In genomic region chr17:25843636-25844395, GRCm38 (mm10) we compare ENCODE assay signal across 8 mouse cellular contexts. TPM values are rescaled to one million over a fixed set of nuclear protein-coding genes. Genes with fewer than 3 reads are reported as not detected.
DNase-seq lines count a peak whose midpoint lies in the region; ATAC-seq and TF ChIP-seq lines count a peak whose summit lies in the region.

No protein-coding gene starts in this region.

- no peak for TF ChIP-seq CTCF in MEL (IDR thresholded peaks at IDR 0.05 in 2 of 3, conservative IDR thresholded peaks at IDR 0.05 in 1 of 3; ENCODE audit: control insufficient read depth in 1 of 3, insufficient read depth in 1 of 3, low read depth in 2 of 3, low read length in 3 of 3, poor library complexity in 1 of 3, severe bottlenecking in 1 of 3)

- peak overlapping the region; percentile 88 for H3K4me2 ChIP-seq in heart, embryonic 14.5 days (ENCODE audit: low read length)
- H3K4me2 ChIP-seq in myocyte (ENCODE audit: low read depth) = peak overlapping the region; percentile 68

- TF ChIP-seq POLR2A in MEL (IDR thresholded peaks at IDR 0.05; ENCODE audit: control insufficient read depth in 1 of 2, insufficient read depth in 1 of 2, low read depth in 1 of 2, low read length in 2 of 2, poor library complexity in 1 of 2) = no peak
- no peak for TF ChIP-seq POLR2A in myocyte (IDR thresholded peaks at IDR 0.05; ENCODE audit: insufficient read length, low read depth)

- ATAC-seq in heart, embryonic 14.5 days (ENCODE audit: insufficient number of reproducible peaks, insufficient read depth, low FRiP score, low read depth) = peak; percentile 10
- ATAC-seq in erythroid progenitor cell, adult 5-6 weeks (replicated peaks; ENCODE audit: low FRiP score, poor library complexity, severe bottlenecking) = peak; percentile 41

- WGBS in heart, embryonic 14.5 days = 1% methylated on average over 38 of the region's 38 CpGs
- 3% methylated on average over 38 of the region's 38 CpGs for WGBS in limb, embryonic 10.5 days

- peak overlapping the region; percentile 59 for H3ac ChIP-seq in myocyte (ENCODE audit: control insufficient read depth, insufficient read length)

- peak overlapping the region; percentile 76 to 91 for H3K4me3 ChIP-seq in heart, embryonic 14.5 days (ENCODE audit: control insufficient read depth in 1 of 2, insufficient read depth in 1 of 2, low read depth in 1 of 2, low read length in 2 of 2)
- H3K4me3 ChIP-seq in MEL (ENCODE audit: control insufficient read depth in 1 of 2, insufficient read depth in 1 of 2, low read depth in 2 of 2, low read length in 2 of 2) = peak overlapping the region; percentile 75 to 86
- peak overlapping the region; percentile 95 for H3K4me3 ChIP-seq in limb, embryonic 10.5 days
- H3K4me3 ChIP-seq in myocyte = peak overlapping the region; percentile 42

- H3K9me3 ChIP-seq in heart, embryonic 14.5 days (ENCODE audit: control insufficient read depth, low read length) = no peaks in the 10 kb centered on the region
- no peaks in the 10 kb centered on the region for H3K9me3 ChIP-seq in MEL (replicated peaks; ENCODE audit: insufficient read depth, low read length)
- H3K9me3 ChIP-seq in limb, embryonic 10.5 days (replicated peaks) = no peaks in the 10 kb centered on the region

- H3K9ac ChIP-seq in heart, embryonic 14.5 days (ENCODE audit: low read length) = peak overlapping the region; percentile 96
- H3K9ac ChIP-seq in MEL (ENCODE audit: control insufficient read depth, low read depth, low read length, poor library complexity, severe bottlenecking) = peak overlapping the region; percentile 89

- H3K36me3 ChIP-seq in heart, embryonic 14.5 days (ENCODE audit: control insufficient read depth, insufficient read depth, low read length) = peaks cover 52% of the 10 kb centered on the region
- H3K36me3 ChIP-seq in MEL (ENCODE audit: control insufficient read depth in 1 of 2, insufficient read depth in 2 of 2, low read length in 2 of 2) (peaks cover 0 to 3% of the 10 kb centered on the region in 2 experiments; a peak in 2 of 4 replicates), myocyte (ENCODE audit: control insufficient read depth, insufficient read depth) (peaks cover 4% of the 10 kb centered on the region)
- peaks cover 83% of the 10 kb centered on the region for H3K36me3 ChIP-seq in limb, embryonic 10.5 days

- peaks cover 5 to 15% of the 10 kb centered on the region in 2 experiments for H3K4me1 ChIP-seq in heart, embryonic 14.5 days (ENCODE audit: control insufficient read depth in 2 of 2, insufficient read depth in 2 of 2, low read length in 2 of 2)
- H3K4me1 ChIP-seq in MEL (ENCODE audit: control insufficient read depth in 1 of 2, insufficient read depth in 2 of 2, low read length in 2 of 2) = peaks cover 3 to 15% of the 10 kb centered on the region in 2 experiments; a peak in 3 of 4 replicates
- H3K4me1 ChIP-seq in limb, embryonic 10.5 days = peaks cover 35% of the 10 kb centered on the region

- no peaks in the 10 kb centered on the region for H3K27me3 ChIP-seq in heart, embryonic 14.5 days (ENCODE audit: control insufficient read depth, insufficient read depth, low read length)
- no peaks in the 10 kb centered on the region for H3K27me3 ChIP-seq in MEL (ENCODE audit: control insufficient read depth in 1 of 2, insufficient read depth in 2 of 2, low read length in 2 of 2)
- no peaks in the 10 kb centered on the region for H3K27me3 ChIP-seq in limb, embryonic 10.5 days (ENCODE audit: low read depth, poor library complexity, severe bottlenecking)
- H3K27me3 ChIP-seq in myocyte (ENCODE audit: control insufficient read depth, insufficient read depth, insufficient read length) = no peaks in the 10 kb centered on the region

- TF ChIP-seq RAD21 in MEL (IDR thresholded peaks at IDR 0.05; ENCODE audit: low read depth, low read length) = no peak

- no peak for DNase-seq in heart, adult 11 months
- DNase-seq in MEL (ENCODE audit: low read depth, low spot score) = no peak
- no peak for DNase-seq in limb, embryonic 10.5 days (ENCODE audit: low spot score)
- DNase-seq in frontal cortex, postnatal 25 days (ENCODE audit: low spot score in 2 of 2) = no peak
- no peak for DNase-seq in Muller cell, postnatal 12 days (ENCODE audit: inconsistent ontology term)

- peak overlapping the region; percentile 28 to 89 for H3K27ac ChIP-seq in heart, embryonic 14.5 days (replicated peaks in 1 of 2; ENCODE audit: control insufficient read depth in 1 of 2, insufficient read depth in 1 of 2, low read depth in 2 of 2, low read length in 2 of 2)
- H3K27ac ChIP-seq in MEL (ENCODE audit: control insufficient read depth, low read depth, low read length) = peak overlapping the region; percentile 79
- H3K27ac ChIP-seq in limb, embryonic 10.5 days = peak overlapping the region; percentile 93

- H3K79me2 ChIP-seq in MEL (ENCODE audit: control insufficient read depth, insufficient read depth, low read length, poor library complexity) (peaks cover 11% of the 10 kb centered on the region), myocyte (ENCODE audit: control insufficient read depth, insufficient read depth) (peaks cover 12% of the 10 kb centered on the region)

- TF ChIP-seq EP300 in MEL (IDR thresholded peaks at IDR 0.05; ENCODE audit: low read depth in 1 of 2, low read length in 2 of 2) = no peak

TF ChIP-seq in MEL, 35 proteins besides CTCF, POLR2A, EP300 and RAD21 (continues in another document):
- TF ChIP-seq E2F4 (IDR thresholded peaks at IDR 0.05; ENCODE audit: borderline replicate concordance, low read depth, low read length) (no peak), TBP (IDR thresholded peaks at IDR 0.05; ENCODE audit: low read depth, low read length) (no peak), NELFE (IDR thresholded peaks at IDR 0.05; ENCODE audit: low read depth, low read length) (no peak)

TF ChIP-seq in myocyte, 11 proteins besides CTCF, POLR2A, EP300 and RAD21 (continues in another document):
- no peak for TF ChIP-seq E2F4 (IDR thresholded peaks at IDR 0.05; ENCODE audit: insufficient read depth)
- no peak for TF ChIP-seq TCF3 (IDR thresholded peaks at IDR 0.05; ENCODE audit: insufficient read length, low read depth)
- TF ChIP-seq MYOD1 (IDR thresholded peaks at IDR 0.05; ENCODE audit: control insufficient read depth in 1 of 3, insufficient read length in 2 of 3, low read depth in 2 of 3) = no peak
- no peak for TF ChIP-seq MAX (IDR thresholded peaks at IDR 0.05; ENCODE audit: low read depth)
- TF ChIP-seq USF1 (IDR thresholded peaks at IDR 0.05; ENCODE audit: low read depth) = no peak

RNA-seq across cellular contexts. Expression of gene Rhot2, which starts 0.8 kb away (rescaled TPM):
- 11.5 and 12.7 TPM in 2 replicates for polyA plus RNA-seq in heart, embryonic 14.5 days (2014; fragmentation: Nextera tagmentation; extraction: Ambion mirVana)
- 24.9 and 29.1 TPM in 2 replicates for total RNA-seq in MEL (2012; rRNA removed)
- 10 to 100 TPM in 1 of 2 experiments, not detected in 1; 54.5 TPM for polyA plus RNA-seq in MEL (2012; ENCODE audit: insufficient read depth in 1 of 2, insufficient read length in 2 of 2, low read depth in 1 of 2, low replicate concordance in 2 of 2, missing spikeins in 1 of 2)
- total RNA-seq in erythroid progenitor cell, adult 5-6 weeks (2015; ENCODE audit: low replicate concordance) = 34.4 and 37.1 TPM in 2 replicates
- 39.1 and 41.5 TPM in 2 replicates for total RNA-seq in erythroid progenitor cell, adult 5-6 weeks (2017; ENCODE audit: low replicate concordance)
- 30.8 and 32.6 TPM in 2 replicates for polyA plus RNA-seq in limb, embryonic 10.5 days (2016; fragmentation: Nextera tagmentation; extraction: Ambion mirVana)
- polyA plus RNA-seq in myocyte (2012; fragmentation: generic; extraction: Trizol) = 48.3 TPM

RNA-seq across cellular contexts. Expression of gene Gm20683, which starts 2.3 kb away (rescaled TPM):
- 1.2 and 1.9 TPM in 2 replicates for polyA plus RNA-seq in heart, embryonic 14.5 days (2014; fragmentation: Nextera tagmentation; extraction: Ambion mirVana)
- 2.8 and 4.9 TPM in 2 replicates for total RNA-seq in MEL (2012; rRNA removed)
- polyA plus RNA-seq in MEL (2012; ENCODE audit: insufficient read depth in 1 of 2, insufficient read length in 2 of 2, low read depth in 1 of 2, low replicate concordance in 2 of 2, missing spikeins in 1 of 2) (1 to 10 TPM in 1 of 2 experiments, not detected in 1; 6.8 TPM), myocyte (2012; fragmentation: generic; extraction: Trizol) (0.67 TPM)
- total RNA-seq in erythroid progenitor cell, adult 5-6 weeks (2015; ENCODE audit: low replicate concordance) = 1.3 and 1.4 TPM in 2 replicates
- total RNA-seq in erythroid progenitor cell, adult 5-6 weeks (2017; ENCODE audit: low replicate concordance) = 1.8 TPM in 1 of 2 replicates, not detected in the other
- 1.5 and 1.9 TPM in 2 replicates for polyA plus RNA-seq in limb, embryonic 10.5 days (2016; fragmentation: Nextera tagmentation; extraction: Ambion mirVana)

RNA-seq across cellular contexts. Expression of gene Rhbdl1, which starts 6.7 kb away (rescaled TPM):
- polyA plus RNA-seq in heart, embryonic 14.5 days (2014; fragmentation: Nextera tagmentation; extraction: Ambion mirVana) = 1.2 and 1.5 TPM in 2 replicates
- total RNA-seq in MEL (2012; rRNA removed) = 1.4 TPM in 2 replicates
- polyA plus RNA-seq in MEL (2012; ENCODE audit: insufficient read depth in 1 of 2, insufficient read length in 2 of 2, low read depth in 1 of 2, low replicate concordance in 2 of 2, missing spikeins in 1 of 2) (1 to 10 TPM in 1 of 2 experiments, not detected in 1; 4.0 TPM), myocyte (2012; fragmentation: generic; extraction: Trizol) (0.67 TPM)
- total RNA-seq in erythroid progenitor cell, adult 5-6 weeks (2015; ENCODE audit: low replicate concordance) = 4.6 TPM in 1 of 2 replicates, not detected in the other
- total RNA-seq in erythroid progenitor cell, adult 5-6 weeks (2017; ENCODE audit: low replicate concordance) = 0.77 TPM in 1 of 2 replicates, not detected in the other
- 1.0 and 1.2 TPM in 2 replicates for polyA plus RNA-seq in limb, embryonic 10.5 days (2016; fragmentation: Nextera tagmentation; extraction: Ambion mirVana)

RNA-seq across cellular contexts. Expression of gene Stub1, which starts 10.6 kb away (rescaled TPM):
- 282 and 298 TPM in 2 replicates for polyA plus RNA-seq in heart, embryonic 14.5 days (2014; fragmentation: Nextera tagmentation; extraction: Ambion mirVana)
- 74.0 and 75.0 TPM in 2 replicates for total RNA-seq in MEL (2012; rRNA removed)
- 10 to 100 TPM in 1 of 2 experiments, not detected in 1; 99.7 TPM for polyA plus RNA-seq in MEL (2012; ENCODE audit: insufficient read depth in 1 of 2, insufficient read length in 2 of 2, low read depth in 1 of 2, low replicate concordance in 2 of 2, missing spikeins in 1 of 2)
- total RNA-seq in erythroid progenitor cell, adult 5-6 weeks (2015; ENCODE audit: low replicate concordance) = 58.7 and 86.4 TPM in 2 replicates
- 47.1 and 58.4 TPM in 2 replicates for total RNA-seq in erythroid progenitor cell, adult 5-6 weeks (2017; ENCODE audit: low replicate concordance)
- polyA plus RNA-seq in limb, embryonic 10.5 days (2016; fragmentation: Nextera tagmentation; extraction: Ambion mirVana) = 408 and 426 TPM in 2 replicates
- polyA plus RNA-seq in myocyte (2012; fragmentation: generic; extraction: Trizol) = 196 TPM

RNA-seq across cellular contexts. Expression of gene Jmjd8, which starts 15.1 kb away (rescaled TPM):
- 28.8 and 30.0 TPM in 2 replicates for polyA plus RNA-seq in heart, embryonic 14.5 days (2014; fragmentation: Nextera tagmentation; extraction: Ambion mirVana)
- 12.9 and 13.1 TPM in 2 replicates for total RNA-seq in MEL (2012; rRNA removed)
- polyA plus RNA-seq in MEL (2012; ENCODE audit: insufficient read depth in 1 of 2, insufficient read length in 2 of 2, low read depth in 1 of 2, low replicate concordance in 2 of 2, missing spikeins in 1 of 2) (10 to 100 TPM in 1 of 2 experiments, not detected in 1; 23.9 TPM), myocyte (2012; fragmentation: generic; extraction: Trizol) (15.5 TPM)
- 5.4 and 6.1 TPM in 2 replicates for total RNA-seq in erythroid progenitor cell, adult 5-6 weeks (2015; ENCODE audit: low replicate concordance)
- total RNA-seq in erythroid progenitor cell, adult 5-6 weeks (2017; ENCODE audit: low replicate concordance) = 2.7 and 9.1 TPM in 2 replicates
- 52.4 and 54.9 TPM in 2 replicates for polyA plus RNA-seq in limb, embryonic 10.5 days (2016; fragmentation: Nextera tagmentation; extraction: Ambion mirVana)

Comparison
In these comparisons a context has a peak if more than half of its experiments do, and no peak if none do; other contexts are left out.
1. H3K4me3 ChIP-seq: peak in every context shown above with its lines; median percentile 95 in limb, embryonic 10.5 days; 84 in heart, embryonic 14.5 days; 80 in MEL; 42 in myocyte.